14 mouse cellular contexts compared by ENCODE assay signal in genomic region chr6:90613277-90613676, GRCm38 (mm10).
"Had no signal": no experiment of that assay in that cellular context is flagged by ENCODE, and none has a peak within 500 bp of the region (broad histone marks: within the 10 kb centered on the region; RNA-seq: fewer than 3 reads in every experiment).

No protein-coding gene starts in this region.

- H3K4me1 ChIP-seq: midbrain, embryonic 13.5 days had no signal

- H3K9me3 ChIP-seq: limb, embryonic 10.5 days; limb, embryonic 13.5 days; midbrain, embryonic 13.5 days had no signal

- H3K27me3 ChIP-seq: limb, embryonic 13.5 days; midbrain, embryonic 13.5 days had no signal

- H3K36me3 ChIP-seq: limb, embryonic 10.5 days; limb, embryonic 13.5 days; midbrain, embryonic 13.5 days had no signal

- H3K4me2 ChIP-seq: limb, embryonic 13.5 days; lung, embryonic 14.5 days; midbrain, embryonic 13.5 days had no signal

- H3K4me3 ChIP-seq: limb, embryonic 10.5 days; limb, embryonic 13.5 days; midbrain, embryonic 13.5 days; myocyte had no signal

- H3K27ac ChIP-seq: limb, embryonic 10.5 days; limb, embryonic 13.5 days; macrophage; midbrain, embryonic 13.5 days had no signal

- ATAC-seq: lung, postnatal 0 days; midbrain, embryonic 13.5 days; midbrain, embryonic 16.5 days had no signal

- DNase-seq: kidney, adult 18-20 months; kidney, adult 9 months; kidney, postnatal 14 days; kidney, postnatal 4 days; lung, embryonic 14.5 days; thymus, adult 18-20 months; thymus, postnatal 36 days had no signal

- H3K9ac ChIP-seq: limb, embryonic 13.5 days; lung, embryonic 14.5 days; midbrain, embryonic 13.5 days had no signal
